Mouse (Mus musculus): Measurements from ENCODE around the gene Ext2. TPM values are rescaled to one million over a fixed set of nuclear protein-coding genes. Genes with fewer than 3 reads are reported as not detected.

Gene Ext2
- total RNA-seq, 2 experiments from 2014 or later: 41.7 to 44.4 TPM

Other genes starting within 250 kb of the Ext2 start
- under 1 TPM; 0.20 to 0.23 TPM for gene Alx4, start 180.2 kb downstream of the Ext2 start, total RNA-seq (2021)
- 1 to 10 TPM; 3.9 to 5.4 TPM for gene Accs, start 27.4 kb upstream of the Ext2 start, total RNA-seq (2021)
- gene Accsl, start 46.6 kb upstream of the Ext2 start, total RNA-seq (2021): not detected
- gene Gm13889, start 134.6 kb upstream of the Ext2 start, total RNA-seq (2021): 10 to 100 TPM in 1 of 2 experiments, 1 to 10 TPM in 1; 9.5 to 11.2 TPM
- not detected for gene Gm27027, start 173.8 kb upstream of the Ext2 start, total RNA-seq (2021)
- 10 to 100 TPM; 56.9 to 63.9 TPM for gene Alkbh3, start 188.2 kb upstream of the Ext2 start, total RNA-seq (2021)

Data from heart, postnatal 25 days (tissue).